Mouse (Mus musculus): ENCODE data around the gene Armh3. TPM values are rescaled to one million over a fixed set of nuclear protein-coding genes. Genes with fewer than 3 reads are reported as not detected.

The Armh3 gene
- polyA plus RNA-seq, 1 experiment, result 5.7 TPM

DNA sequence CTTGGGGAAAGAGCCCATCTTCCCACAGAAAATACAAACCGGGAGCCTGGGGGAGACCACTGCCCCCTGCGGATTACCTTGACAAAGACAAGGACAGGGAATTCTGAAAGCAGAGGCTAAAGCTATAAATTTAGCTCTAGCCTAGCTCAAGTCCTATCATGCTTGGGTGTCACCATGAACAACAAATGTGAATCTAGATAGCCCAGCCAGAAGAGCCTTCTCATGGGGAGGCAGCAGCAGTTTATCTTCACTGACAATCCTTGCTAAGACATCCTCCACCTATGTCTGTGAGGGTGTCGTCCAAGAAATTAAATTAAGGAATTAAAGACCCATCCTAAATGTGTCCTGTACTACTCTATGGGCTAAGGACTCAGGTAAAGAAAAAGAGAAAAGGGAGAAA, 60.2 kb downstream of the Armh3 start:
- H3K36me3 ChIP-seq (ENCODE audit: control insufficient read depth, insufficient read depth, low read length), result no peaks in the 10 kb centered on the region
- no peak overlapping the region for H3K27ac ChIP-seq (ENCODE audit: control insufficient read depth, insufficient read depth, low read depth, low read length)
- no peaks in the 10 kb centered on the region; the same call in 1 of the 2 replicates for H3K4me1 ChIP-seq (ENCODE audit: control insufficient read depth, insufficient read depth, low read length)
- H3K4me3 ChIP-seq (ENCODE audit: control insufficient read depth, low read depth, low read length), result no peak overlapping the region
- no peak for TF ChIP-seq CTCF (IDR thresholded peaks at IDR 0.05; ENCODE audit: control insufficient read depth, insufficient read depth, insufficient replicate concordance, low read depth, low read length)
- TF ChIP-seq POLR2A (IDR thresholded peaks at IDR 0.05; ENCODE audit: control insufficient read depth, low read depth, low read length), result no peak
- no peaks in the 10 kb centered on the region for H3K27me3 ChIP-seq (ENCODE audit: control insufficient read depth, insufficient read depth, low read length)

DNA sequence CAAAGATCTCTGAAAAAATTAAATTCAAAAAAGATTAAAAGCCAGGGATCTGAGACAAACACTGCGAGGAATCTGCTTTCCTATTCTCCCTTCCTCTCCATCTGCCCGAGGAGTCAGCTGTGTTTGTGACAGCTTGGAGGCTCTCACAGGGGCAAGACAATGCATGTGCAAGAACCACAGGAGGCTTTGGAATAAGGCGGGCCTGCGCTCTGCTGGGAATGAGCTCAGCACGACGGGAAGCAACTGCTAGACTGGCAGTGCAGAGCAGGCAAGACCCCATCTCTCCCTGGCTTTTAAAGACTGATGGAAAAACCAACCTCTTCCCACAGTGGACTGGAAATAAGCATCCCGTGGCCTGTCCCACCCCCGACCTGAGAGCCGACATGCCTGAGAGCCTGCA, 60.8 kb downstream of the Armh3 start:
- Histone ChIP-seq H3K27me3 (ENCODE audit: control insufficient read depth, insufficient read depth, low read length) (no peaks in the 10 kb centered on the region), H3K4me3 (ENCODE audit: control insufficient read depth, low read depth, low read length) (no peak overlapping the region), H3K27ac (ENCODE audit: control insufficient read depth, insufficient read depth, low read depth, low read length) (no peak overlapping the region), H3K4me1 (ENCODE audit: control insufficient read depth, insufficient read depth, low read length) (no peaks in the 10 kb centered on the region; the same call in 1 of the 2 replicates), H3K36me3 (ENCODE audit: control insufficient read depth, insufficient read depth, low read length) (no peaks in the 10 kb centered on the region)
- TF ChIP-seq CTCF (IDR thresholded peaks at IDR 0.05; ENCODE audit: control insufficient read depth, insufficient read depth, insufficient replicate concordance, low read depth, low read length) (no peak), POLR2A (IDR thresholded peaks at IDR 0.05; ENCODE audit: control insufficient read depth, low read depth, low read length) (no peak)

DNA sequence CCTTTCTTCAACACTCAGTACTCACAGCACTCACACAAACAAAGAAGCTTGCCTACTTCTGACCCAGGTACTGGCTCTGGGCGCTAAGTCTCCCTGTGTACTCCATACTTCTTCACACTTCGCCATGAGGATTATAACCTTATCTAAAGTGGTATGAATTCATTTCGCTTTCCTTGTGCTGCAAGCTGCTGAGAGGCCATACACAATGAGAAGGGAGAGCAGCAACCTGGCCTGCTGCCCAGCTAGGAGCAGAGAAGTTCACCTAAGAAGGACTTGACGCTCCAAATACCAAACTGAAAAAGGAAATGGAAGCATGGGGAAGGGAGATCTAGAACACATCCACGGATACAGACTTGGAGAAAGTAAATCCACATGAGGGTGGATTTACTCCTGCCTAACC, 71.1 kb downstream of the Armh3 start:
- H3K27ac ChIP-seq (ENCODE audit: control insufficient read depth, insufficient read depth, low read depth, low read length), result no peak overlapping the region
- no peaks in the 10 kb centered on the region; the same call in 1 of the 2 replicates for H3K36me3 ChIP-seq (ENCODE audit: control insufficient read depth, insufficient read depth, low read length)
- no peak overlapping the region for H3K4me3 ChIP-seq (ENCODE audit: control insufficient read depth, low read depth, low read length)
- no peaks in the 10 kb centered on the region for H3K27me3 ChIP-seq (ENCODE audit: control insufficient read depth, insufficient read depth, low read length)
- H3K4me1 ChIP-seq (ENCODE audit: control insufficient read depth, insufficient read depth, low read length), result no peaks in the 10 kb centered on the region
- TF ChIP-seq POLR2A (IDR thresholded peaks at IDR 0.05; ENCODE audit: control insufficient read depth, low read depth, low read length) (no peak), CTCF (IDR thresholded peaks at IDR 0.05; ENCODE audit: control insufficient read depth, insufficient read depth, insufficient replicate concordance, low read depth, low read length) (no peak)

DNA sequence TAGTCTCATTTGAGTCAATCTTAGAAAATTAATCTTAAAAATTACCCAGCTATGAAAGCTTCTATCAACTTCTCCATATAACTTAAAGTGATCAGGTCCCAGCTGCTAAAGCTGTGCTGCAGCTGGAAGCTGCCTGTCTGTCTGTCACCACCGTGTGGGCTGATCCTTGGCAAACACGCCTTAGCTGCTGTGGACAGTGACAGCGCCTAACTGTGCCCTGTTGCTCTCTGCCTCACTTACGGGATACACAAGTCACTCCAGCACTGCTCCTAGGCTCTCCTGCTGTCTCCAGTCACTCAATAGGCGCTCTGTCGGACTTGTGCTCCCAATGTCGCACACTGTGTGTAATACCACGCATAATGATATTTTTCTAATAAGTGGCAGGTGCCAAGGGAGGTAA, 71.9 kb downstream of the Armh3 start:
- H3K27ac ChIP-seq (ENCODE audit: control insufficient read depth, insufficient read depth, low read depth, low read length), result no peak overlapping the region
- no peaks in the 10 kb centered on the region for H3K27me3 ChIP-seq (ENCODE audit: control insufficient read depth, insufficient read depth, low read length)
- H3K36me3 ChIP-seq (ENCODE audit: control insufficient read depth, insufficient read depth, low read length), result no peaks in the 10 kb centered on the region; the same call in 1 of the 2 replicates
- H3K4me3 ChIP-seq (ENCODE audit: control insufficient read depth, low read depth, low read length), result no peak overlapping the region
- no peaks in the 10 kb centered on the region for H3K4me1 ChIP-seq (ENCODE audit: control insufficient read depth, insufficient read depth, low read length)
- TF ChIP-seq POLR2A (IDR thresholded peaks at IDR 0.05; ENCODE audit: control insufficient read depth, low read depth, low read length) (no peak), CTCF (IDR thresholded peaks at IDR 0.05; ENCODE audit: control insufficient read depth, insufficient read depth, insufficient replicate concordance, low read depth, low read length) (no peak)

DNA sequence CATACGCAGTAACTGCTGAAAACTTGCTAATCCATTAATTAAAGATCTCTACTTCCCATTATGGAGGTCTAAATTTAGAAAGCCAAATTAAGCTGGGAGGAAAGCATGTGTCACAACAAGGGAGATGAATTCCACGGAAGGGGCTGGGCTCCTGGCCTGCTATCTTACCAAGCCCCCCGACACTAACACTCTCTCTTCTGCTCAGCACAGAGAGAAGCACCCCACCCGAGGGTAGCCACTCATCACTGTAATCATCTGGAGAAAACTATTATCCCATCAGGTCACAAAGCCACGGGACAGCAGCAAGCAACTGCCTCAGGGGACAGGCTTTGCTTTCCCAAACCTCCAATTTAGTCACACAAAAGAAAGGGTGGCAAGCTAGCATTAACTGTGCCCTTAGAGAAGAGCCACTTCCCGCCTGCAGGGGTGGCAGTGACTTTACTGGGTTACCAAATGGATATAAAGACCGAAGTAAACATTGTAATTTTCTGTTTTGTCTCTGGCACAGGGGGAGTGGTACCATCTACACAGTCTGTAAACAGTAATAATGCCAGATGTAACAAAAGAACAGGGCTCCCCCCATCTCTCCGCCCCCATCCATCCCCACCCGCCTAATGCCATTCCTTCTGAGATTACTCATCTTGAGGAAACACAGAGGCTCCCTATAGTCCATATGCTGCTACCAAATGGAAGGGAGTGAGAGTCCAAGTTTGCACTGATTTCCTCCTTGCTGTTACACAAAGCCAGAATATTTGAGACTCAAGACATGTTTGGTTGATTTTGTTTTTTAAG, 77.8 kb downstream of the Armh3 start:
- TF ChIP-seq POLR2A (IDR thresholded peaks at IDR 0.05; ENCODE audit: control insufficient read depth, low read depth, low read length), result no peak
- TF ChIP-seq CTCF (IDR thresholded peaks at IDR 0.05; ENCODE audit: control insufficient read depth, insufficient read depth, insufficient replicate concordance, low read depth, low read length), result no peak
- H3K27ac ChIP-seq (ENCODE audit: control insufficient read depth, insufficient read depth, low read depth, low read length), result no peak overlapping the region
- H3K4me3 ChIP-seq (ENCODE audit: control insufficient read depth, low read depth, low read length), result no peak overlapping the region
- no peaks in the 10 kb centered on the region for H3K27me3 ChIP-seq (ENCODE audit: control insufficient read depth, insufficient read depth, low read length)
- no peaks in the 10 kb centered on the region for H3K36me3 ChIP-seq (ENCODE audit: control insufficient read depth, insufficient read depth, low read length)
- H3K4me1 ChIP-seq (ENCODE audit: control insufficient read depth, insufficient read depth, low read length), result no peaks in the 10 kb centered on the region; the same call in 1 of the 2 replicates

DNA sequence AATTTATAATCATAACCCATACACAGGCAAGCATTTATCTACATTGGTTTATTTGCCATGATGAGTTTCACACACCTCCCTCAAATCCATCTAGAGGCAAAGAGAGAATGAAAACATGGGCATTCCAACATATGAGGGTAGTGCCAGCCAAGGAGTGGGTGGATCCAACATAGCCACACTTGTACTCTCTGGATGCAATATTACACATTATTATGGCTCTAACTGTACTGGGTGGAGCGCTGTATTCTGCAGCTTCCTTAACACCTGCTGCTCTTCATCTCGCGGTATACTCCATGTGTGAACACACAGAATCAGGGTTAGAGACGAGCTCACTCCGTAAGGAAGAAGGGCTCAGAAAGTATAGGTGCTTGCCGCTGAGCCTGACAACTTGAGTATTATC, 79.9 kb downstream of the Armh3 start:
- Histone ChIP-seq H3K36me3 (ENCODE audit: control insufficient read depth, insufficient read depth, low read length) (no peaks in the 10 kb centered on the region), H3K27ac (ENCODE audit: control insufficient read depth, insufficient read depth, low read depth, low read length) (no peak overlapping the region), H3K4me1 (ENCODE audit: control insufficient read depth, insufficient read depth, low read length) (no peaks in the 10 kb centered on the region; the same call in 1 of the 2 replicates), H3K4me3 (ENCODE audit: control insufficient read depth, low read depth, low read length) (no peak overlapping the region), H3K27me3 (ENCODE audit: control insufficient read depth, insufficient read depth, low read length) (no peaks in the 10 kb centered on the region)
- TF ChIP-seq POLR2A (IDR thresholded peaks at IDR 0.05; ENCODE audit: control insufficient read depth, low read depth, low read length) (no peak), CTCF (IDR thresholded peaks at IDR 0.05; ENCODE audit: control insufficient read depth, insufficient read depth, insufficient replicate concordance, low read depth, low read length) (no peak)

DNA sequence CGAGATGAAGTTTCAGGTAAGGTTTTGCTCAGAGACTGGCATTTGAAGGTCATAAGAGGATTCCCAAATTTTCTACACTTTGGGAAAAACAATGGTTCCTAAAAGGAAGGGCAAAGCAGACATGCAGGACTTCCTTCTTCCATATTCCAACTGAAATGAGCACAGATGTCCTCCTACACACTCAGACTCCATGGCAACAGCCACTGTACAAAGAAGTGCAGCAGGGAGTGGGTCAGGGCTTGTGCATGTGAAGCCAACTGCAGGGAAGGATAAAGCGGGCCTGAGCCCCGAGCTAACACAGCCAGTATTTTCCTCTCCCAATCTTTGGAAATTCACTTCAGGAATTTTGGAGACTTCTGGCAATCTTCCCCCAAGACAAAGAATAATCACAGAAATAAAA, 80.4 kb downstream of the Armh3 start:
- Histone ChIP-seq H3K27me3 (ENCODE audit: control insufficient read depth, insufficient read depth, low read length) (no peaks in the 10 kb centered on the region), H3K36me3 (ENCODE audit: control insufficient read depth, insufficient read depth, low read length) (no peaks in the 10 kb centered on the region), H3K27ac (ENCODE audit: control insufficient read depth, insufficient read depth, low read depth, low read length) (no peak overlapping the region), H3K4me3 (ENCODE audit: control insufficient read depth, low read depth, low read length) (no peak overlapping the region), H3K4me1 (ENCODE audit: control insufficient read depth, insufficient read depth, low read length) (no peaks in the 10 kb centered on the region; the same call in 1 of the 2 replicates)
- no peak for TF ChIP-seq CTCF (IDR thresholded peaks at IDR 0.05; ENCODE audit: control insufficient read depth, insufficient read depth, insufficient replicate concordance, low read depth, low read length)
- no peak for TF ChIP-seq POLR2A (IDR thresholded peaks at IDR 0.05; ENCODE audit: control insufficient read depth, low read depth, low read length)

All from testis, adult 2 months (tissue).